Mouse (Mus musculus) right cerebral cortex, postnatal 10 days (tissue): ENCODE data around the gene Myrip.

ENCODE experiments used
- DNase-seq, 2 experiments: peaks; one replicate each; pipeline ENCODE4 v3.0.0; 2021; ENCODE audit warnings: low spot score in 2 of 2

The Myrip gene

DNA sequence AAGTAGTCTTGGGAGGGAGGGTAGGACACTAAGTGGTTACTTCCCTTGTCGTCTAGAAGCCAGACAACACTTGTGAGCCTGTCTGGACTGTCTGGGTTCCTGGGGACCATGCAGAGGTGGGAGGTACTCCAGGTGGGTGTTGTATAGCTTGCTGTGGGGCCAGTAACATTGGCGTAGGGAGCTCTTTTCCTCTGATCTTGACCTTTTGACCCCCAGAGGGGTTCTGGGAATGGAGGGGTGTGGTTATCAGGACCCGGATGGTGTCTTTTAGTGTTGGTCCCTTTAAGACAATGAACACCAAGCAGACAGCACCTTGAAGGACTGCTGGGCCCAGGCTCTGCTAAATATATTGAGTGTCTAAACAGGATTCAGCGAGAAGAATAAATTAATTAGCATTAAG, 36.9 kb downstream of the Myrip start:
- DNase-seq = no peak

DNA sequence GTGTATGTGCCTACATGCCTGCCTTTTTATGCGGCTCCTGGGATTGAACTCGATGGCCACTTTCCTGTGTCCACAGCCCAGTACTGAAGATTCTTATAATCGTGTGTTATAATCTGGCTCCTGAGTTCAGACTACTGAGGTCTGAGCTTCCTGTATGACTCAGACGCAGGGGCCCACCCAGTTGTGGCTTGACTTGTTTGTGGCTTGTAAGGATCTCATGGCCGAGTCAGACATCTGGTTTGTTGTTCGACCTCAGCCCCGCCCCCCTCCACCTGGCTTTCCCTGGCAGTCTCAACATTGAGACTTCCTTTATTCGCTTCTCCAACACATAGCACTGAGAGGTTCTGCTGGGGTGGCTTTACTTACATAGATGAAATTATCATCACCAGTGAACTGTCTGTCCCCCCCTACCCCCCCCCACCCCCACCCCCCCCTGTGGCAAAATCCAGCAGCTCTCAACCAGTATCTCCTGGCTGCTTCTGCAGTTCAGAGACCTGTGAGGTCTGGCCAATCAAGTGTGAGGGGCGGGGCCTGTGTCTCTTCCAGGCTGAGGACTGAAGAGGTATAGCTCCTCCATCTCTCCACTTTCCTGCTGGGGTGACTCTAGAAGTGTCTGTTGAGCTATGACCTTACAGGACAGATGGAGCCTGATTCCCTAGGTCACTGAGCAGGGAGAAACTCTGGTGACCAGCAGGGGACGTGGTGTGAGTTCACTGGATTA, 38.8 kb downstream of the Myrip start:
- DNase-seq = no peak

DNA sequence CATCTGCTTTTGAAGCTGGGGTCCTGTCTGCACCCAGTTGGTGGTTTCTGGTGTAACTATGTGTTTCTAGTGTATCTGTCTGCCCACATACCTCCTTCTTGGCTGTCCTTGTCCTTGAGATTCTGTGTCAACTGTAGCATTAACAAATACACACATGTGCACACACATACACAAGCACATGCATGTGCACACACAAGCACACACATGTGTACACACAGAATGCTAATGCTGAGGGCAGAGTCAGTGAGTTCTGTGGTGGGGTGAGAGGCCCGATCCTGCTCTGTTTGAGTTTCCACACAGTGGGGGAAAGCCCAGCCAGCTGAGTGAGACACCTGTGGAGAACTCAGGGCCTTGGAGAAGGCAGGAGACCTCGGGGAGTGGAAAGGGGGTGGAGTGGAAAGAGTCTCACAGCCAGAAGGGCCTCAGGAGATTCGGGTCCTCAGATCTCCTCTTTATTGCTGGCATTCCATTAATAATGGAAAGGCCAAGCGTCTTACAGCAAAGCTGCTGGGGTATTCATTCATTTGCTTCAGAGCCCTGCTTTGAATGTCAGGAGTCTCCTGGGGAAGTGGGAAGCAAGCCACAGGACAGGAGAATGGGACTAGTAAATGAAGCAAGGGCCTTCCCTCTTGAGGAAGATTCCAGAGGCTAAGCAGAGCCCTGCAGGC, 41.9 kb downstream of the Myrip start:
- no peak for DNase-seq

DNA sequence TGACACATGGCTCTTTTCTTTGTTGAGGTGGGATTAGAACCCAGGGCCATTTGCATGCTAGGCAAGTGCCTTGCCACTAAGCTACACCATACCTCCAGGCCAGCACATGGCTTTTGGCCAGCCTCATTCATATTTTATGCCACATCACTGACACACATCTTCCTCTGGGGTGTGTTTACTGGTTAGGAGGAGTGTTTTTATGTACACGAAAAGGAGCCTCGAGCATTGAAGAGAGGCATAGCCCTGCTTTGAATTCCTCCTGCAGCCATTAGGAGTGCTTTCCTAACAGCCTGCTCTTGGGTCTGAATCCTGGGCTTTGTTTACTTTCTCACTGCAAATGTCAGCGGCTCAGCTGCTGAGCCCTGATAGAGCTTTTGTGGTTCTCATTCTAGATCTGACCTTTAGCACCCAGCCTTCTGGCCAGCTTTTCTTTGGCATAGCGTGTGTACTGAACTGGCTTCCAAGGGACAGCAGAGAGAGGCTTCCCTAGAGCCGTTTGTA, 44.4 kb downstream of the Myrip start:
- DNase-seq = peak in 1 of 2 experiments; percentile 52

DNA sequence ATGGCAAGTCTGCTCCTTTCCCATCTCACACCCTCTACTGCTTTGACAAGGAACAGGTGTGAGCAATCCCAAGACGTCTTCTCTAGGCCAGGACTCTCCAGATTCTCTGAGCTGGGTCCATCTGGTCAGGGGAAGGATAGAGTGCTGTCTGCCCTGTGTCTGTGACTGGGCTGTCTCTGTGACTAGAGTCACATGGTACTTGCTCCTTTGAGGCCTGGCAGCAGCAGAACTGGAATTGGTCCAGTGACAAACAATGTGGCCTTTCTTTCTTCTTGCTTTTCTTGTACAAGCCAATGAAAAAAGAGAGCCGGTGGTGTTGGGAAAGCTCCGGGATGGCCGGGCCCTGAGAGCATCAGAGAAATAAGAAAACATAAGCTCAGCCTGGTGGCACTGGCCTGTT, 47.8 kb downstream of the Myrip start:
- DNase-seq = peak; percentile 74 to 86

DNA sequence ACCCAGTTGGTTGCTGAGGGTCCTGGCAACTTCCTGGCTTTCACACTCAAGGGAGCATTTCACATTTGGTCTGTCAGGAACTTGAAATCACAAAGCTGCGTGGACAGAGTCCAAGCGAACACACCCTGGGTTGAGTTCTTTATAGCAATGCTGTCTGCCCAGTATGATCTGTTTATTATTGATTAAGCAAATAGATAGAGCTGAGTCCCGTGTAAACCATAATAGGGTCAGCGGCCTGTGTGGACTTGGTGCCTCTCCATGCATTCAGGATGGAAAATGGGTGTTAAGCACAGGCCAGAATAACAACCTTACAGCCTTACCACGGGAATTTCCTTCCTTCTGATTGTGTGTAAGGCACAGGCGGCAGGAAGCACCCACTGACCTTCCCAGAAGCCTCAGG, 49.0 kb downstream of the Myrip start:
- DNase-seq = no peak

DNA sequence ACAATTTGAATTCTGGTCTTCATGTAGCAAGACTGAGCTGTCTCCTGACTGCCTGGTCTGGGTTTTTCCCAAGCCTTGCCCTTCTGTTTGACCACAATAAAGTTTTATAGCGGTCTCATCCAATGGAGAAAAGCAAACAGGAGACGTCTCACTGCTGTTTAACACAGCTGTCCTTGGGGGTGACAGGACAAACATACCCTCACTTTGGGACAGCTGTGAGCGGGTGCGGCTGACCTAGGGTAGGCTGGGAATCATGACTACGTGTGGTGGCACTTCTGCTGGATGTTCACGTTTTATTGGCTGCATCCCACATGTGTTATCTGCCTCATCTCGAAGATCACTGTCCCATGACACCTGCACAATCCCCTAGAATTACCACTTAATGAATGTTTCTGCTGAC, 49.7 kb downstream of the Myrip start:
- DNase-seq = no peak

DNA sequence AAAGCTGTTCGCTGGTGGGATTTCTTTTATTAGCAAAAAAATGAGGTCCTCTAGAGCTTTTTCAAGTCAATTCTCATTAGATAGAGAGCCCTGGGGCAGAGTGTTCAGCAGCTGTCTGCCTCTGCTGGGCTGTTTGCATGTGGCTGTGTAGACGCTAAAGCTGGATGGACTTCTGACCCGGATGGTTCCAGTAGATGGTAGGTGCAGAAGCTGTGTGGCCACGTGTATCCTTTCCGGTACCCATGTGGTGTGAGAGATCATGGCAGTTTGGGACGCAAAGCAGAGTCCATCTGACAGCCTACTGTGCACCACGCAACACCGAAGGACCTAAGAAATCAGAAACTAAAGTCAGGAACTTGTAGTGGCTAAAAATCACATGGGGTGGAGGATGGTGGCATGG, 50.2 kb downstream of the Myrip start:
- DNase-seq = no peak

DNA sequence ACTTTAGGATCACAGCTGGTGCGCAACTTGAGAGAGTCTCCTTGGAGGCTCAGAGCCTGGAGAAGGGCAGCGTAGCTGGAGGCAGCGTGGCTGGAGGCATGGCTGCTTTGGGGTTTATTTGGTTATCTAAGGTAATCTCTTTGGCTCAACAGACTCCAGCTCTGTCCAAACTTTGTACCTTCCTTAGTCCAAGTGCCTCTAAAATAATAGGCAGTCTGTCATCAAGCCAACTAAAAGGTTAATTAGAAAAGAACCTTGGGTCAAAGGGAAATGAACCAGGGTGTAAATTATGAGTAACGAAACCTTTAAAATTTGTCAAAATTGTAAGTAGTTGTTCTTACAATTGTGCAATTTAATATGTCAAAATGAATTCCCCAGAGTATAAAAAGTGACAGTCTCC, 51.7 kb downstream of the Myrip start:
- no peak for DNase-seq

DNA sequence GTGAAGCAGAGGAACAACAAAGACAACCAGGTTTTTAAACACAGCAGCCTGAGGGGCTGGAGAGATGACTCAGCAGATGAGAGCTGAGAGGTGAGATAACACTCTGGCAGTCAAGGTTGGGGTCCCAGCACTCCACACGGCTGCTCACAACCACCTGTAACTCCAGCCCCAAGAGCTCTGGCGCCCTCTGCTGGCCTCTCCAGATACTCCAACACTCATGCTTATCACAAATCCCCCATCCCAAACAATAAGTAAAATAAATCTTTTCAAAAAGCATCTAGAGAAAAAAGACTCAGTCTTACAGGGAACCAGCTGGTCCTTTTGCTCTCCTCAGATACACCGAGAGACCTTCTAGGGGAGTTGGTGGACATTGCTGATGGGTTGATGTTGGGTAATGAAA, 52.7 kb downstream of the Myrip start:
- DNase-seq = no peak

DNA sequence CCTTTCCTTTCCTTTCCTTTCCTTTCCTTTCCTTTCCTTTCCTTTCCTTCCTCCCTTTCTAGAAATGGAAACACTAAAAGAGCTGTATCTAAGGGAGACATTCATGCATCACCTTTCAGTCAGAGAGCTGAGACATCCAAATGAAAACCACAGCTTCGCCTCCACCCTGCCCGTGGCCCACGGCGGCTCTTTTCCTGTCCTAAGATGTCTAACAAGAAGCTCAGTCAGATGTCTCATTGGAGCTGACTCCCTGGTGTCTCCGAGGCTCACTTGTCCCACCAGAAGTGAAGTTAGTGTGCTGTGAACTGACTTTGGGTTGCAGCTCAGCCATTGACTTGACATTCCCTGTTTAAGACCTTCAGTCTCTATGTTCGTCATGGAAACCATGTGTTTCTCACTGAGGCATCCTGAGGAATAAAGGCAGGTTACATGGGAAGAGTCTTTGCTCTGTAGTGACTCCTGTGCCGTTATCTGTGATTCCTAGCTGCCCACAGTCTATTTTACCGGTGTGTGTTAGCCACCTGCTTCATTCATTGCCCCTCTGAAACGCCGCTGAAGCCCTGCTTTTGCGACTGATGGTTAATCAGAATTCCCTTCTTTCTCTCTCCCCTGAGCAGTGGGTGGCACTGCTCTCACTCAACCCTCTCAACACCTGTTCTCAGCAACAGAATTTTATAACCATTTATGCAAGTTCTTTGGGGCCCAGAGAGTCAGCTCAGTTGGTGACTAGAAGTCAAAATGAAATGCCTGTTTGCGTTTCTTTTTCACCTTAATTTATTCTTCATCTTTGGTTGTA, 53.4 kb downstream of the Myrip start:
- no peak for DNase-seq

DNA sequence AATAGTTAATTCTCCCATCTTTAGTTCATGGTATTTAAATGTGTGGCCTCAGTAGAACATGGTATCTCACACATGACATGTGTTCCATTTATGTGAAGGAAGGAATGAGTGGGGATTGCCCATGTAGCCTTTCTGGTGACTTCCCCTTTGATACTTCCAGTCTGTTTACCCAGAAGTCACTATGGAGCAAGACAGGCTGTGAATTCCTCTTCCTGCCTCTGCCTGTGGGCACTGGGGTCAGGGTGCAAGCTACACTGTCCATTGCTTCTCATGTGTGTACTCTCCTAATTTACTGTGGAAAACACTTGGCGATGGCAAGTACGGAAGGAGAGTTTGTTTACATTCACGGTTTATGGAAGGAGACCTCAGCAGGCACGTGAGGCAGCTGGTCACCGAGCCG, 55.2 kb downstream of the Myrip start:
- no peak for DNase-seq

DNA sequence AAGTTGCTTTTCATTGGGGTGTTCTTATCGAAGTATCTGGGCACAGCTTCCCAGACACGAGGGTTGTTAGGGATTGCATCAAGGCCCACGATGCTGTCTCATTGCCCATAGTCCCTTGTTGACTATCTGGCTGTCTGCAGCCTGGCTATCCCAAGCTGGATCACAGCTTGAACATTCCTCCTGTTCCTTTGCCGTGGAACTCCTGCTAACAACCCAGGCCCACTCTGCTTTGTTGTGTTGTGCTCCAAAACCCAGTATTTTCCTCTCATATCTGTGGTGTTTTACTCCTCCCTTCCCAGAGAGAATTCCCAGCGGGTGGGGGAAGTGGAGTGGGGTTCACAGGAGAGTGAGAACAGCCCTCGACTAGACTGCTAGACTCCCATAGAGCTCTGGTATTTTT, 56.7 kb downstream of the Myrip start:
- DNase-seq = no peak

DNA sequence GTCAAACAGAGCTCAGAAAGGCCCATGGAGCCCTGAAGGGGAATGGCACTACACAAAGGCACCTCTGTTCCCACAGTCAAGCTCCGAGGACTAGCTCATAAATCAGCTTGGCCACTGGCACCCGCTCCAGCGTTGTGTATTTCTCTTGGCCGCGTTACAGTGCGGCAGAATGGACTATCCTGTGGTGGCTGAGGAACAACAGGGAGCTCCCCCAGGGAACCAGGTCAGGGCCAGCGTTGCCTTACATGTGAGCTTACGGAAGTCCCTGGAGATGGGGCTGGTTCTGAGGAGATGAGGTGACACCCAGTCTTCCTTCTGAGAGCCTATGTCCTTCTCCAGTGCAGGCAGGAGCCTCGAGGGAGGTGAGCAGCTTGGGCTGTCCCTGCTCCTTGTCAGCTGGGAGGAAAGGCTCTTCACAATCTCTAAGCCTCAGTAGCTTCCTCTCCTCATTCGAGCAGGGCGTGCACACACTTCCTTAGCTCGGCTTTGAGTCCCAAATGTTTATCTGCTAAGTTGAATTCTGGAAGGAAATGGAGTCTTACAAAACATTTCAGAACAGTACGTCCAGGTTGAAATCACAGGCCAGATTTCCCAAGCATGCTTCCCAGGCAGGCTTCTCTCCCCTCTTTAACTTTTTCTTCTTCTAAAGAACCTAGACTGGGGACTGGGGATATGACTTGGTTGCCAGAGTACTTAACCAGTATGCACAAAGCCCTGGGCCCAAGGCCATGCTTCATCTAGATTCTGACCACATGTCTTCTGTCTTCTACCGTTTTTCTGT, 59.3 kb downstream of the Myrip start:
- DNase-seq = peak; percentile 79 to 88

DNA sequence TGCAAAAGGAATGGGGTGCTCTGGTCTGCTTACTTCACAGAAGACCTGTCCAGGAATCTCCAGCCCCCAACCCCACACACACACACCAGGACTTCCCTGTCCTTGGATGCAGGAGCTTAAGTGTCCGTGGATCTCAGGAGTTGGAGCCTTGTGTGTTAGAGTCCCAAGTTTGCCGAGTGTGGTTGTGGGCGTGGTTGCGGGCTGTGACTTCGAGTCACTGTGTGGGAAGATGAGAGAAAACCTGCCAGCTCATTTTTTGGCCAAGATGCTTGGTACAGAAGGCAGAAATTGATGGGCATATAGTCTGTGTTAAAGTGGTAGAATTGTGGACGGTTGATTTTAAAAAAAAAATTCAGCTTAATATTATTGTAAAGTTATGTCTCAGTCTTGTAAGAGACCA, 60.3 kb downstream of the Myrip start:
- peak in 1 of 2 experiments; percentile 61 for DNase-seq

DNA sequence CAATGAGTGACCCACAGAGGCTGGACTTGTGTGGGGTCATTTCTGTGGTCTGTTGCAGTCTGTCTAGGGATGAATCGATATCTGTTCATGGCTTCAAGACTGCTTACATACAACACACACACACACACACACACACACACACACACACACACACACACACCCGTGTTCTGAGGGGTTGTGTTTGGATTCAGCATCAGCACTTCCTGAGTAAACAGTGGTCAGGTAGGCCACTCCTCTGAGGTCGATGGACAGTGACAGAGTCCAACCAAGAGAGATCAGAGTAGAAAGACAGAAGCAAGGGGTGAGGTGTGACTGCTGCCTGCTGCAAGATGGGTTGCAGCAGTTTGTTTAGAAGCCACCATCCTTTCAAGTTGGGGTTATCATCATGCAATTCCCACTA, 61.4 kb downstream of the Myrip start:
- DNase-seq = no peak

DNA sequence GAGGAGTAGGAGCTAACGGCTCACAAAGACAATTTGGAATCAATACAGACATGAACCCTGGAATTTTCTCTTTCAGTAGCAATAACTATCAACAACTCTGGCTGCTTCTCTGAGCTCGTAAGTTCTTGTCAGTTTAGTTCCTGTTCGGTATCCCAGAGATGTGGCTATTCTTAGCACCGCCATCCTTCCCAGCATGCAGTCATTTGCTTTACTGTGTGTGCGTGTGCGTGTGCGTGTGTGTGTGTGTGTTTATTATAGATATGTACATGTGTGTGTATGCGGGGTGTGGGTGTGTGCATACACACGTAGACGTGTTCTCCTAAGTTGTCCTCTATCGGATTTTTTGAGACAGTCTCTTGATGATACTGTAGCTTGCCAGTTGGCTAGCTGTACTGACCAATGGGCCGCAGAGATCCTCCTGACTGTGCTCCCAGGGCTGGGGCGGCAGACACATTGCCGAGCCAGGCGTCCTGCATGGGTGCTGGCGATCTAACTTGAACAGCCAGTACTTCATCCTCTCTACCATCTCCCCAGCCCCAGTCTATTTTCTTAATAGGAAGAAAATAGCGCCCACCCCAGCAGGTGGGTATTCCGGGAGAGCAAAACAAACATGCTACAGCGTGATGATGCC, 63.5 kb downstream of the Myrip start:
- peak in 1 of 2 experiments; percentile 59 for DNase-seq

DNA sequence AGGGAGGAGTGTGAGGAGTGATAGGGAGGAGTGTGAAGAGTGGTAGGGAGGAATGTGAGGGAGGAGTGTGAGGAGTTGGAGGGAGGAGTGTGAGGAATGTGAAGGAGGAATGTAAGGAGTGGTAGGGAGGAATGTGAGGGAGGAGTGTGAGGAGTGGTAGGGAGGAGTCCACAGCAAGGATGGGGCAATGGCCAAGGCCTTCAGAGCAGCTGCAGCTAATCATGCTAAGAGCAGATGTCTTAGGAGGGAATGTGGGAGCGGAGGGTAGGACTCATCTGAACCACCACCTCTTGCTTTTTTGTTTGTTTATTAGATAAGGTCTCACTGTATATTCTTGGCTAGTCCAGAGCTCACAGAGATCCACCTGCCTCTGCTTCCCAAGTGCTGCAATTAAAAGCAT, 66.2 kb downstream of the Myrip start:
- no peak for DNase-seq

DNA sequence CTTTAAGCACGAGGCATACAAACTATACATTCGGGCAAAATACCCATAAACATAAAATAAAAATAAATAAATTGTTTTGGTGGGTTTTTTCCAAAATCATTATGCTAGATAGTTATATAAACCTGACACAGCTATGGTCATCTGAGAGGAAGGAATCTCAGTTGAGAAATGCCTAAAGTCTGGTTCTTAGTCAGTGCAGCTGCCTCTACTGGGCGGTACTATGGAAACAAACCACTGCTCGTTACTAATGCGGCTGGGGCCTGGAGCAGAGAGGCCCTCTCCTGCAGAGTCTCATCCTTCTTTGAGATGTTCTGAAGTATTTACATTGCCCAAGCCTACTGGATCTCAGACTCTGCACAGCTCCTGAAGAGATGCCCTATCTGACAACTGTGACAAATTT, 70.3 kb downstream of the Myrip start:
- no peak for DNase-seq

DNA sequence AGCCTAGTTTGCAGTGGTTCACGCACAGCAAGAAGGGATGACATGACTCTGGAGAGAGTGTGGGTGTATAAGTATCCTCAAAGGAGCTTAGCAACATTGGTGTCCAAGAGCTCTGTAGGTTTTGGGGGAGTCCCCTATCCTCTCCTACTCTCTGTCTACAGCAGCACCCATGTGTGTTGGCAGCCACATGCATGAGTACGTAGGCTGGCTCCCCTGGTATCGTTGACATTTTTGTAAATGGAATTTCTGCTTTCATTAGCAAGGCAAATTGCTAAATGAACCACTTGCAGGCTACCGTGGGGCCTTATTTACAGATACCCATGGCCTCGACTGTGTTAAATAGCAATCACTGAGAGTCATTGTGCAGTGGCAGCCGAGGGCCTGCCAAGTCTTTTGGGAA, 71.0 kb downstream of the Myrip start:
- DNase-seq = no peak

DNA sequence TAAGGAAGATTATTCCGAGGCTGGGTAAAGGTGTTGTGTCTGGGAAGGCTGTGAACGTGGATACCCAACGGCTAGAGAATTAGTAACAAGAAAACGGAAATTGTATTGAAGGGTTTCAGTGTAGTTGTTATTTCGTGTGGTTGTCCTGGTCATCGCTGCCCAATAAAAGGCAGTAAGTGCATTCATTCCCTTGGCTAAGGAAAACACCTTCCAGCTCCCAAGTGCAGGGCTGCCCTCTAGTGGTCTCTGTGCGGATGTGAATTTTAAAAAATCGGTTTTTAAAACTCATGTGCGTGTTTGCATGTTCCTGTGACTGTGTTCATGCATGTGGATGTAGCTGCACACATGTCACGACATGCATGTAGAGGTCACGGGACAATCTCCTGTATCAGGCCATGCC, 76.4 kb downstream of the Myrip start:
- DNase-seq = peak in 1 of 2 experiments; percentile 70
